Mouse (Mus musculus): ENCODE data around the gene AI467606.

DNA sequence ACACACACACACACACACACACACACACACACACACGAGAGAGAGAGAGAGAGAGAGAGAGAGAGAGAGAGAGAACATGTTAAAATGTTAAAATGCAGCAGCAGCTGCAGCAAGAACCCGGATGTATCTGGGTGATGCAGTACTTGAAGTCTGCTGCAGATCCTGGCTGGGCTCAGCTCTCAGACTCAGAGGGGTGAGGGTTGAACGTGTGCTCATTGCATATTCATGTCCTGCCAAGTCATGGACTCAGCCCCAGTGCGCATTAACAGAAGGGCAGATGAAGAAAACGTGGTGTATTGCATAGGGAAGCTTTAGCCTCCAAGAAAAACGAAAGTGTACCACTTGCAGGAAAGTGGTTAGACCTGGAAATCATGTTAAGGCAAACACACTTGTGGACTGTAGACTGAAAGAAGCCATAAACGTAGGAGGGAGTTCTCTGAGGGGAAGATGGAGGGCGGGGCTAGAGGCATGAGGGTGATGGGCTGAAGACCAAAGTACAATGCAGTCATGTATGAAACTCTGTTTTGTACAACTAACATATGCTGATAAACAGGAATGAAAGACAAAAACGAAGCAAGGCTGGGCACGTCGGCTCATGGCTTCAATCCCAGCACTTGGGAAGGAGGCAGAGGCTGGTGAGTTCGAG, 22.6 kb downstream of the AI467606 start:
- TF ChIP-seq CTCF (IDR thresholded peaks at IDR 0.05; ENCODE audit: borderline replicate concordance, insufficient read depth, low read depth, low read length) (no peak), POLR2A (IDR thresholded peaks at IDR 0.05; ENCODE audit: borderline replicate concordance, insufficient read depth, low read length) (no peak)
